In the genomic region with DNA sequence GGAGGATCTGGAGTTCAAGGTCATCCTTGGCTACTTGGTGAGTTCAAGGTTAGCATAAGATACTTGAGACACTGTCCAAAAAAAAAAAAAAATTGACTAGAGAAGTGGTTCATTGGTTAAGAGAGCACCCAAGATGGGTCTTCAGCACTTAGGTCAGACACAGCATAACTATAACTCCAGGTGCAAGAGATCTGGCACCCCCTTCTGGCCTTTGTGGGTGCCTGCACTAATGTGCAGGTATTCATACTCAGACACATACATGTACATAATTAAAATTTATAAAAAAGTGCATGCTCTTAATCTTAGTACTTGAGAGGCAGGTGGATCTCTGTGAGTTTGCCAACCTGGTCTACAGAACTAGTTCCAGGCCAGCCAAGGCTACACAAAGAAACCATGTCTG, we compare ENCODE assay signal across 12 mouse cellular contexts. TPM values are rescaled to one million over a fixed set of nuclear protein-coding genes. Genes with fewer than 3 reads are reported as not detected.
DNase-seq lines count a peak whose midpoint lies in the region; ATAC-seq and TF ChIP-seq lines count a peak whose summit lies in the region.
"Had no signal": no experiment of that assay in that cellular context is flagged by ENCODE, and none has a peak within 500 bp of the region (broad histone marks: within the 10 kb centered on the region; RNA-seq: fewer than 3 reads in every experiment).

No protein-coding gene starts in this region.

- H3K4me1 ChIP-seq in ES-Bruce4 (ENCODE audit: control insufficient read depth, insufficient read depth, low read length), result no peaks in the 10 kb centered on the region

- peak; percentile 69; the same call in 1 of the 2 replicates for ATAC-seq in monocyte, adult 5-6 weeks (replicated peaks; ENCODE audit: insufficient number of reproducible peaks, low FRiP score, low TSS enrichment, poor library complexity, severe bottlenecking)

- H3K27me3 ChIP-seq in ES-Bruce4 (ENCODE audit: control insufficient read depth, insufficient read depth, low read length, poor library complexity, severe bottlenecking), result no peaks in the 10 kb centered on the region
- H3K27me3 ChIP-seq: hindbrain, embryonic 13.5 days; neural tube, embryonic 13.5 days had no signal

- H3K9ac ChIP-seq in ES-Bruce4 (ENCODE audit: low read depth, poor library complexity, severe bottlenecking), result no peak overlapping the region
- H3K9ac ChIP-seq: hindbrain, embryonic 13.5 days; neural tube, embryonic 13.5 days had no signal

- intact Hi-C loops in left cerebral cortex, adult 2 months (cut with DNase I), result no loop called here

- no peak for DNase-seq in left cerebral cortex, adult 2 months (ENCODE audit: extremely low spot score in 1 of 2, low spot score in 2 of 2)
- DNase-seq in left cerebral cortex, adult 9 months (ENCODE audit: low spot score in 2 of 2), result no peak
- peak; percentile 62 for DNase-seq in ZHBTc4 (ENCODE audit: low read depth, low spot score)
- no peak for DNase-seq in c-Kit-positive CD71-positive TER-119-positive erythroid progenitor cells, embryonic 14.5 days (ENCODE audit: low spot score)
- no peak for DNase-seq in frontal cortex, postnatal 36 days (ENCODE audit: low spot score in 2 of 2)
- DNase-seq: cerebellum, adult 18-20 months; right cerebral cortex, postnatal 25 days had no signal

- H3K4me3 ChIP-seq in left cerebral cortex, adult 2 months, result no peak overlapping the region
- no peak overlapping the region for H3K4me3 ChIP-seq in ES-Bruce4 (ENCODE audit: low read depth, low read length)
- H3K4me3 ChIP-seq: hindbrain, embryonic 13.5 days; neural tube, embryonic 13.5 days had no signal

- no peaks in the 10 kb centered on the region for H3K36me3 ChIP-seq in ES-Bruce4 (ENCODE audit: control insufficient read depth, insufficient read depth, low read length, poor library complexity, severe bottlenecking)
- H3K36me3 ChIP-seq: hindbrain, embryonic 13.5 days; neural tube, embryonic 13.5 days had no signal

- TF ChIP-seq EP300 in ES-Bruce4 (IDR thresholded peaks at IDR 0.05; ENCODE audit: insufficient read depth, low read depth, low read length), result no peak

- no peak overlapping the region for H3K27ac ChIP-seq in left cerebral cortex, adult 2 months
- no peak overlapping the region for H3K27ac ChIP-seq in ES-Bruce4 (ENCODE audit: insufficient read depth, low read length)
- H3K27ac ChIP-seq: hindbrain, embryonic 13.5 days; macrophage; neural tube, embryonic 13.5 days had no signal

- TF ChIP-seq POLR2A in ES-Bruce4 (IDR thresholded peaks at IDR 0.05; ENCODE audit: insufficient read depth, low read length), result no peak

- H3K9me3 ChIP-seq in ES-Bruce4 (replicated peaks; ENCODE audit: control insufficient read depth, insufficient read depth, low read length, poor library complexity, severe bottlenecking), result peaks cover 3% of the 10 kb centered on the region; the same call in 1 of the 2 replicates
- H3K9me3 ChIP-seq: hindbrain, embryonic 13.5 days; neural tube, embryonic 13.5 days had no signal

- TF ChIP-seq CTCF in left cerebral cortex, adult 2 months (IDR thresholded peaks at IDR 0.05), result peak; percentile 21
- peak; percentile 46 for TF ChIP-seq CTCF in ES-Bruce4 (IDR thresholded peaks at IDR 0.05; ENCODE audit: low read depth, low read length)

RNA-seq across cellular contexts. Expression of a gene that starts 8.2 kb away (rescaled TPM):
- total RNA-seq in left cerebral cortex, adult 2 months (2021), result 10 to 100 TPM; 35.7 to 40.9 TPM
- 31.2 and 39.8 TPM in 2 replicates for polyA plus RNA-seq in ES-Bruce4 (2011; ENCODE audit: insufficient read depth, insufficient read length, low read depth, missing spikeins)
- 328 to 413 TPM (median 368 TPM) in 3 replicates for total RNA-seq in monocyte, adult 5-6 weeks (2017)

RNA-seq across cellular contexts. Expression of a gene that starts 23.1 kb away (rescaled TPM):
- 10 to 100 TPM; 19.2 to 22.2 TPM for total RNA-seq in left cerebral cortex, adult 2 months (2021)
- polyA plus RNA-seq in ES-Bruce4 (2011; ENCODE audit: insufficient read depth, insufficient read length, low read depth, missing spikeins), result 78.5 and 79.8 TPM in 2 replicates
- total RNA-seq in monocyte, adult 5-6 weeks (2017), result 0.32 to 2.5 TPM in 2 of 3 replicates, not detected in the other
